Mouse (Mus musculus) kidney, adult 9 months (tissue): ENCODE results near the gene Ntm.

Source experiments
- DNase-seq: peaks from one replicate; pipeline ENCODE4 v3.0.0; 2022

Ntm gene

DNA sequence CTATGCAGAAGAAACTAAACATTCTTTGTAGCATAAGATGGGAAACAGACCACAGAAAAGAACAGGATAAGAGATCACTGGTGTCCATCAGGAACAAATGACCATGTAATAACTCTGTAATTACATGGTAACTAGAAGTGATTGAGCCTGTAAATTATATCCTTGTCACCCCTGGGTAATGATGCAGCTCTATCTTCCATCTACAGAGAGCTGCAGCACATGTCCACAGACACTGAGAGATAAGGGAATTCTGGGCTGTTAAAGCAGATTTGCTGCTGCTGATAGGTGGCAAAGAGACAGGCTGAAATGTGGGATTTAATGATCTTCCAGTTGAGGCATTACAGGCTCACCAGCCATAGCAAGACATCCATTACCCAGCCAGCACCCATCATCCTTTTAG, 677.8 kb downstream of the Ntm start:
- no peak for DNase-seq

DNA sequence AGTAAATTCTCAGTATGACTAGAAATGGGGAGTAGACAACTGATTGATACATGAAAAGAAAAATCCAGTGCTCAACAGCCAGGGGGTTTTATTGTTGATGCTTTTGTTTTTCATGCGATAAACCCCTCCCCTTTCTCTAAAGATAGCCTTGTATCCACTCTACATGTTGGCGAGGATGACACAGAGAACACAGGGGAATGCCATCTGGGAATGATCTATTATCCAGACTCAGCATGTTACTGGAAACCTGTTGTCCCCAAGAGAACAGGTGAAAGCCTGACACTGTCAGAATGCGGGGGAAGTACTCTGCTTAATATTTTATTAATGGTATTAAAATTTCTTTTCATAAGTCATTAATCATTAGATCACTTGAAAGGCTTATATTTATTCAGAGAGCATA, 690.1 kb downstream of the Ntm start:
- no peak for DNase-seq

DNA sequence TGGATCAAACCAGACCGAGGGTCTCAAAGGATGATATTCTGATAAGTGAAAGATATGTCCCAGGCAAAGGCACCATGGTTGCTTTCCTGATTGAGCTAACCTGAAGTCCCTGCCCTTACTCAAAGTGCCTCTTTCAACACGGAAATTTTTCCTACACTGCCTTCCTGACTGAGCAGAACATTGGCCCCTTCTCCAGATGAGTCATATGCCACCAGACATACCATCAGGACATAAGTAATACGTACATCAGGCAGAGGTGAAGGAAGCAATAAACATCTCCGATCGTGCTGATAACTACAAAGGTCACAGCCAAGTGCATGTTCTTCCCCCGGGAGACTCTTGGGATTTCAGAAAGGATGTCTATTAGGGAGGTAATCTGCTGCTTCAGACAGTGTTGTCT, 693.0 kb downstream of the Ntm start:
- no peak for DNase-seq

DNA sequence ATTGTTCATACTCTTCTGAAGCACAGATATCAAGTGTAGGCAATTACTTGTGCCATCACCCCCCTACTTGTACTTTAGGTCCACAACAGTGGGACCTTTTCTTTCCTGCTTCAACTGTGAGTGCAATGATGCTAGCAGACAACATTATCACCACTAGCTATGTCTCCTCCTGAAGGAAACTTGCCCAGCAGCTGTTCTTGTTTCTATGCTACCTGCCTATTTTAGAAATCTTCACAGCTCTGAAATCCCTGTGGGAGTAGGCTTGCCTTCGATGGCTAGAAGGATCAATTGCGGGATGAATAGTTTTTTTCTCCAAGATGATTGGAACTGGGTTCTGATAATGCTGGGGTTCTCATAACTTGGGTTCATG, 693.7 kb downstream of the Ntm start:
- no peak for DNase-seq

DNA sequence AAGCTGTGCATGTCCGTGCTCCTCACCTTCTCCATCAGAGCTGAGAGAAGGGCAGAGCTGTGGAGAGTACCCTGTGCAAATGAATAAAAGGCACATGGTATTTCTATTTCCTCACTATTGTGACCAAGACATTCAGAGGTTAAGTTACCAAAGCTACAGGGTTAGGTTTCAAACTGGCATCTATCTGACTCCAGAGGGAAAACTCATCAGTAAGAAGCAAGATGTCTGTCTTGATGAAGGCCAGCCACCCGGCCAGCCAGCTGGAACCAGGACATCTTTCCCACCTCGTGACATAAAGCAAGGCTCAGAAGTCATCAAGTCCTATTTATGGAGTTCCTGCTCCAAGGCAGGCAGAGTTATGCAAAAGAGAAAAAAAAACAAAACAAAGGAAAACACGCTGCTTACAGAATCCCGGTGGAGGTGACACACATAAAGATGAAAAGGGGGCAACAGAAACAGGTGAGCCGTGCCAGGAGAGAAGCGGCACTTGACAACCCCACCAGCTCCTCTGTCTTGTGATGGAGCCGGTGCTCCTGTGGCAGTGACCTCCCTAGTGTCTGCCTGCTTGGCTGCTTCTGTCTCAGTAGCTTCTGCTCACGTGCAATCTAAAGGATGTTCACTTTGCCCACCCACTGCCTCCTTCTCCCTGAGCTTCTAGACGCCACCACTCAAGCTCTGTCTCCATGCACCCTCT, 694.2 kb downstream of the Ntm start:
- no peak for DNase-seq

DNA sequence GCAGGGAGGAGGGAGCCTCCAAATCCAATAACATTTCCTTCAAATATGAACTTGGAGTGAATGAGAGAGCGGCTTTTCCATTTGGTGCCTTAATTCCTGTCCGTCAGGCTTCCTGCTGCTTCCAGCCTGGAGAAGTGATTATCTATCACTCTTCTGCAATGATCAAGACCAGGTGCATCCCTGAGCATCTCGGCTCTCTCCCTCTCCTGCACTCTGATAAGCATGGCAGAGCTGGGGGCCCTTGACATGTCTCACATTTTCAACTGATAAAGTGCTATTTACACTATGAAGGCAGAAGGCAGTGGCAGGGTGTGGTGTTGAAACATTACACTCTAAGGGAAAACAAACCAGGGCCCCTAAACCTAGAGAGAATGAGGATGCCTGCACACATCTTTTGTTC, 695.3 kb downstream of the Ntm start:
- DNase-seq: no peak

DNA sequence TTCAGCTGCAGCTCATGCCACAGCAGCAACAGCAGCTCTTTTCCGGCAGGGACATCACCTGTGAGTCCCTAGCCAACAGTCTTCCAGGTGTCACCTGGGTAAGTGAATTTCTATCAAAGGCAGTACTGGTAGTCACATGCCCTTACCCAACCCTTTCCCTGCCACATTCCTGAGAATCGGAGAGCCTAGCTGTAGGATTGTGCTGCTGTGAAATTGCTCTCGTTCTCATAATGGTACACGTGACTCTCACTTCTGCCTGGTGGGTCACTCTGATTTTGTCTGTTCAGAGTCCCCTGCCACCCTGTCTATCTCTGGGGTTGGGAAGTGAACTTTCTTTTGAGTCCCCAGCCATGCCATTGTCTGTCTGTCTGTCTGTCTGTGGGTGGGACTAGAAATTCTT, 697.8 kb downstream of the Ntm start:
- DNase-seq: no peak

DNA sequence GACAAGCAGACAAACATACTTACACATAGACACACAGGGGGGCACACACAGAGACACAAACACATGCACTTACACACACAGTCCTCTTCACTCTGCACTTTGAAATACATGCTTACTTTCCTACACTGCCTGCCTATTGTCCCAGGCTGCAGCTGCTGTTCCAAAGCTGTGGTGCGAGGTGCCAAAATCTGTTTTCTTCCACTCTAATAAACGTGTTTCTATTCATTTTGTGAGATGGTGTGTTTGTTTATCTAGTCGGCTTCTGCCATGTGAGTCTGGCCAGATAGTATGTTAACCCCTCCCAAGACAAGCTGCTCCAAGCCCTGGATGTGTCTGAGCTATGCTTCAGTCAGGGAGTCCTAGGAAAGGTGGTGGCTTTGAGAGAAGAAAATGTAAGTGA, 700.1 kb downstream of the Ntm start:
- no peak for DNase-seq

DNA sequence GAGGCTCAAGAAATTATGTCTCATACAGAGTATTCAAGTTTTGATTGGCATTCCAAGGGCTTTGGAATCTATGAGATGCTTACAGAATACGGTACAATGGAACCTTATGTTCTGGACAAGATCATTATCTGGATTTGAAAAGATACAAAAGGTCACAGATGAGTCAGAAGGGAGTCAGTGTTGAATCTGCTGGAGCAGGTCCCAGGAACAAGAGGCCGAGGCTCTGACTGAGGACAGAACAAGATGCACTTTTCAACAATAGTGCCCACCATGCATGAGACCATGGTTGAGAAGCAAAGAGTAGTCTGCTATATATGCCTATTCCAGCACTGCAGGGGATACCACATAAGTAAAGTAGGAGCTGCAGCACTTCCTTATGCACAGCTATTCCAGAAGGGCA, 710.1 kb downstream of the Ntm start:
- no peak for DNase-seq

DNA sequence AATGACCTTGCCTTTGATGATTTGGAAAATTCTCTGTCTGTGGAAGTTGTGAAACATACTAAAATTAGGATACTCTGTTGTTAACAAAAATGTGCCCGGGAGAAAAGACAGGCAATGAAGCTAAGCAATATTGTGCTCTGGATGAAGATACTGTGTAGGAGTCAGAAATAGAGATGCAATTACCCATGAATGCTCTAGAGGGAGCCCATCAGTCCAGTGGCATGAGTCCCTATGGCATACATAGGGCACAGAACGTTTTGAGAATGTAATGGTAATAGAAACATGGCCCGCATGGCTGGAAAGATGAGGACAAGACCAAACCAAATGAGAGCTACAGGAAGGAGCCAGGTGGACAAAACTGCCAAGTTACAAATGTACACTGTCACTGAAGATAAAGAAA, 712.1 kb downstream of the Ntm start:
- DNase-seq: no peak

DNA sequence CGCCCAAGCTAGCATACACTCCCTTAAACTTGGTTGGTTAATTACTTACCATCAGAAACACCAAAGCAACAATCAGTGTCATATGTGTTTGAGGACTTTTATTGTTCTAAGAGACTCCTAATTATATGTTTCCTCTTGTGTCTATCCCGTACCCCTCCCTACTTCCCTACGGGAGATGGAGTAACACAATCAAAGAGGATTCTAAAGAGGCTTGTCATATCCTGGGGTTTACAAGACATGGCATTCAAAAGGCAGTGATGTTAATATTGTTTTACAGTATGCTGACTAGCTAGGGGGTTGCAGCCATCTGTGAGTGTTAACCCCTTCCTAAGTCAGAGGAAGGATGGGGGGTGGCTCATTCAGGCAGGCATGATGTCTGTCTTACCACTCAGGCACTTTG, 715.1 kb downstream of the Ntm start:
- DNase-seq: no peak

DNA sequence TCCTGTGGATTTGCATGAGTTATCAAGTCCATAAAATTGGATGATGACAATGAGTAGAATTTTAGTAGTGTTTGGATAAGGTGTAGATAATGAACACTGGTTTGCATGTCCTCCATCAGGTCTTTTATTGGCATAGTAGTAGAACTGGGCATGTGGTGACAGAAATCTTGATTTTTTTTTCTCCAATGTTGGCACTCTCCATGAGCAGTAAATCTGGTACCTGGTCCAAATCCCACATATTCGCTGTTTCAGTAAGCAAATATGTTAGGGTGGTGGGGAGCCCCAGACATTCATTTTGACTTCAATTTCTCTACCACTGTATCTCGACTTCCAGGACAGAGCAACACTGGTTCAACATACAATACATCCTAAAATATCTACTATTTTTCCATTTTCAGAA, 718.9 kb downstream of the Ntm start:
- DNase-seq: no peak

DNA sequence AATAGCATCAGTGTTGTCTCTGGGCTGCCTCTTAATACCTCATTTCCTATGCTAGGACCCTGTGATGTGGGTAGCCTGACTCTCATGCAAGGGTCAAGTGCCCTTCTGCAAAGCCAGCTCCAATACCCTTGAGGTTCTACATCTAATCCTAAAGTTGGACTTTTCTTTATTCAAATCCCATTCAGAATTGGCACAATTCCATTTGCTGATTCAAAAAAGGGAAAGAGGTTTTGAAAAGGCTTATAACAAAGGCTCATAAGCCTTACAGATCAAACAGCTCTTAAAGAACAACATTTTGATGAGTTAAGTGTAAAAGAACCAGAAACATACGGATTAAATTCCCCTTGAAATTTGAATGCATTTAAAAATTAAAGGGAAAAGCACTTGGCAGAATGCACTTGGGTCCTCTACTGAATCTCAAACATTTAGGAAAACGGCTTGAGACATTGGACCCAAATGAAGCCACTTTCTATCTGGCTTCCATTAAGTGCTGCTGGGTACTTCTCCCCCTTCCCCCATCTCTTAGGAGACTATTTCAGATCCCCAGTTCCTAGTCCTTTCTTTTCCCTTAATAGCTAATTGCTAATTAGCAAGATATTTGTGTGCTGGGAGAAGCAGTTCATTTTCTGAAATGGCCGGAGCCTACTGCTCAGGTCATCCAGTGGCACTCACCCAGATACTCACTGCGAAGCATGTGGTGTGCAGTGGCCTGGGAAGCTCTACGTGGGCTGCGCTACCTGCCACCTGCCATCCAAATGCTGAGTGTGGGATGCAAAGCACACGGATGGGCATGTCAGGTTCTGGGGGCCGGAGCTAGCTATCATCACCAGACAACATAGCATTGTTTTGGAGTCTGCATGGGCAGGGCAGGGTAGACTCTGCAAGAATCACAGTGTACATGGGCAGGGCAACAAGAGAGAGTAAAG, 720.2 kb downstream of the Ntm start:
- no peak for DNase-seq

DNA sequence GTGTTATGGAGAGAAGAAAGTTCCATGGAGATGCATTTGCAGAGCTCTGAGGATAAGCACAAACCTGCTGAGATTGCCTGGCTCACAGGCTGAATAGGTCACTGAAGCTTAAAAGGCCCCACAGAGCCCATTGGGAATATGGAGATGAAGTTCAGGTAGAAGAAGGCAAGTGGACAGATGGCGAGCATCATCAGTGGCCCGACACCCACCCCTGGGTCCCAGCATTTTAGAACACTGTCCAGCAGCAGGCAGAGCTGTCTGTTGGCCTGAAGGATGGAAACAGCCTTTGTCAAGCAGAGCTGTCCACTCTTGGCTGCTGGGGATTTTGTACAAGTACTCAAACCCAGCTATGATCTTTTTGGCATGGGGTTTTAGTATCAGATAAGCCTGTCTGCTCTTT, 722.1 kb downstream of the Ntm start:
- no peak for DNase-seq

DNA sequence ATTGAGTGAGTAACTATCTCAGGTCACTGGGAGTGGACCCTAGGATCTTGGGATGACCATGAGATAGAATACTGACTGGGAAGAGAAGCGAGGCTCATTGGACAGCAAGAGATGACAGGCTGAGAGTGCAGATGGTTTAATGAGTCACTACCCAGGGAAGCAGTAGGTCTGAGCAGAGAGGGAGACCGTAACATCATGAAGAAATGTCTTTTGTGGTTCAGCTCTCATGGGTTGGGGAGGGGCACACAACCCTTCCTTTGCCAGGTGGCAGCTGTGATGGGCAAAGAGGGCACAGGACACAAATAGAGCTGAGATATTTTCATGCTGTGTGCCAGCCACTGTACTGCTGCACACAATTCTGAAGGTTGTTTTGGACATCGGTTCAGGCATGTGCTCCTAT, 724.0 kb downstream of the Ntm start:
- no peak for DNase-seq

DNA sequence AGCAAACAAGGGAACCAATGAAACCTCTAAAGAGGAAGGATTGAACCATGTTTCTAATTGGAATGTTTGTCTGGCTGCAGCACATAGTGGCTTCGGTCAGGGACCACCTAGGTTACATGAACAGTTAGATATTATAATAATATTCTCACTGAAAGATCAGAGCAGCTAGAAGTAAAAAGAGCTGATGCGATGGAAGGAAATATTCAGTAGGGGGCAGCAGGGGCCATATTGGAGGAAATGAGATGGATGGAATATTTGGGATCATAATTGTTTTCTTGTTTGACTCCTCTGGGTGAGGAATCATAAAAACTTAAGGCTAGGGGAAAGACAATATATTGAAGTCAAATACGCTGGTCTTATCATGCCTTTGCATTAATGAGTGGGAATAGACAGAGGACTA, 726.2 kb downstream of the Ntm start:
- no peak for DNase-seq

DNA sequence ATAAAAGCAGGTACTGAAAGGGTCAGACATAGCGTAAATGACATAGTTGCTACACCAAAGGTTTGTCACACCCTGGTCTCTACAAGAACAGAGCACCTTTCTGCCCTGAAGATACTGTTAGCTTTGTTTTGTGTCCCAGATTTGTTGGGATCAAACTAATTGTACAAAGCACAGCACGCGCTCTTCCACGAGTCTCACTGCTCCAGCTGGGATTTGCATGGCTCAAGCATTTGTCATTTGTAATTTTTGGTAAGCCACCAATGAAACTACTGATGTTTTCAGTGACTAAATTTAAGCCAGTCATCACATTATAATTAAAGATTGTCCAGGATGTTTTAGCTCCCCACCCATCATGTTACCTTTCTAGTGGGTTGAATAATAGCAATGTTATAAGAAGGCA, 735.2 kb downstream of the Ntm start:
- DNase-seq: no peak

DNA sequence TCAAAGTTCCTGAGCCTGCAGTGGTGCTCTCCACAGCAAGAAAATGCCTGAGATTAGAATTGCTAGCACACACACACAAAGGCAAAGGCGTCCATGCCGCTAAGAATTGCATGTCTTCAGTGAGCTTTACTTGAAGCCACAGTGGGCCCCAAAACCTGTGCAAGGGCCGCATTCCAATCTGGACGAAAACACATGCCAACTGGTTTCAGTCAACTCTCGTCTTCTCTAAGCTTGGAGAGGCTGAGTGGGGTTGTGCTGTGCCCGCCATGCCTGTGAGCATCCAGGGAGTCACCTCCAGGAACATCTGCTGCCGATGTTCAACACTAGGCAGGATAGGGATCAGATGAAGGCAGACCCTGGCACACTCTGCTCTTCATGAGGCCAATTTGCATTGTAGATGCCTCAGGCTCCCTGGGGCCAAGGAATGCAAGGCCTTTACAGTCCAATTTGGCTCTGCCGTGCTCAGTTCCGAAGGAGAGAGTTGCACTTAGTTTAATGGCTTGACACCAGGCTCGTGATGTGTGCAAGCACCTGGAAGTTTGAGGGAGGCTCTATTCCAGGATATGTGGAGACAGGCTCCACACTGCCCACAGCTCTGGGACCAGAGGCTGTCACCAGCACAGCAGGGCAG, 739.9 kb downstream of the Ntm start:
- DNase-seq: no peak

DNA sequence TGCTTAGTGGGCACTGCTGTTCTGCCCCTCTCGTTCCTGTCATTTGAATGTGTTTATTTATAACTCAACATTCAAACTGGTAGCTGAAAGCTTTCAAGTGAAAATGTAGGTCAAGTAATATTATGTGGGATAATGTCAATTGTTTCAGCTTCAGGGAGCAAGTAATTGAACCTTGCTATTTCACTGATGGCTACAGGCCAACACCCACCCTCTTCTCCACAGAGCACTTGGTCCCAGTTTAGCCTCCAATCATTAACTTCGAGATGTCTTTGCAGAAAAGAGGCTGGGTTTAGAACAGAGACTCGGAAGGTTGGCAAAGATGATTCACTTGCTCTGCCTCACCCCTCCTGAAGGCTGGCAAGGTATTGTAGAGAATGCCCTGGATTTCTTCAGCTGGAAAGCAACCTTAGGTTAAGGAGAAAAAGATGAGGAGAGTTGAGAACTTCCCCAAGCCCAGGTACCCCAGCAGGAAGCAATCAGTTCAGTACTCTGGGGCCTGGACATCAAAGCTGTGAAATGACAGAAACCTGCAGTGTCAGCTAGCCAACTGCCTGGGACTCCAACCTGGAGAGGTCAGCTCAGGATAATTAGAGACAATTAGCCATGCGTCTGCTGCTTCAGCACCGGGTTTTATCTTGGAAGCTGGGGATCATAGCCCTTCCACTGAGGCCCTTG, 741.9 kb downstream of the Ntm start:
- peak; percentile 20 for DNase-seq

DNA sequence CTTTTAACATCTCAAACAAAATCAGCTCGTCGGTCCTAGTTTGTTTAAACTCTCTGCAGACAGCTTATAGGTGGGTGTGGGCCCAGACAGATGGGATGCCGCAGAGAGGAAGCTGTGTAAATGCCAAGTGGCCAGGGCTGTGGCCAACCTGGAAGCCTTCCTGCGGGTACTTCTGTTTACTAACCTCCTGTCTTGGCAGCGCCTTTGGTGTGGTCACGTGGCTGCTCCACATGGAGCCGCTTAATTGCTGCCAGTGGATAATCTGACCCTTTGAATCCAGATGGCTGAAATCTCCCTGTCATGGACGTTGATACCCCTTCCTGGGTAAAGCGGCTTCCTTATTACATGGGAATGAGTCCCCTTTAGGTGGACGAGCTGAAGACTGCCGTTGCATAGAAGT, 742.4 kb downstream of the Ntm start:
- no peak for DNase-seq

DNA sequence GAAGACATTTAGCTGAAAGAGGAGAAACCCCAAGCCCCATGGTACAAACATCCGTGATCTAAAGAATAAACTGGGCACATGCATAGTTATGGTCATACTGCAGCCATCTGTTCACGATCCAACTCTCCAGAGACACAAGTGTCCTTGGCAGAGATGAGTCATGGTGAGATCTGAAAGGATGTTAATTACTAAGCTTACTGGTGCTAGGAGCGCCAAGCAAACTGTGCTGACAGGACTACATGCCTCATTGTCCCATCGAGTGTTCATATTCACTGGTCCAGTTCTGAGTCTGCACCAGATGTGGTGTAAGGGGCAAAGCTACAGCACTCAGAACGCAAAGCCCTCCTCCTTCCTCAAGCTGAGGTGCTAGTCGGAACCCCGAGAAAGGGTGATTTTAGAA, 745.0 kb downstream of the Ntm start:
- no peak for DNase-seq

DNA sequence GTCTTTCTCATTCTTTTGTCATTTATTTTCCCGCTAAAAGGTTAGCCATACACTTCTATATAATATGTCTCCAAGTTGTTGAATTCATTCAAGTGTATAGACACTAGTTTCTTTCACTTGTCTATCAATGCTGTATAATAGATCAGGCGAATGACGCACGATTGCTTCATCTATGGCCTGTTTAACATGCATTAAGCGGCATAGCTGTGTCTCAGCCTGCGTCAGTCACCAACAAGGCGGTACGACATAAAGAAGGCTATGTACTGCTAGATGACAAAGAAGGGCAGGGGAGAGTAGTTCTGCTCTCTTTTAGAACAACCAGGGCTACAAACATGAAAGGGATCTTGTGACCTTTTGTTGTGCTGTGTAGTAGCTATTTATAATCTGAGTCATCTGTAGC, 746.4 kb downstream of the Ntm start:
- no peak for DNase-seq

DNA sequence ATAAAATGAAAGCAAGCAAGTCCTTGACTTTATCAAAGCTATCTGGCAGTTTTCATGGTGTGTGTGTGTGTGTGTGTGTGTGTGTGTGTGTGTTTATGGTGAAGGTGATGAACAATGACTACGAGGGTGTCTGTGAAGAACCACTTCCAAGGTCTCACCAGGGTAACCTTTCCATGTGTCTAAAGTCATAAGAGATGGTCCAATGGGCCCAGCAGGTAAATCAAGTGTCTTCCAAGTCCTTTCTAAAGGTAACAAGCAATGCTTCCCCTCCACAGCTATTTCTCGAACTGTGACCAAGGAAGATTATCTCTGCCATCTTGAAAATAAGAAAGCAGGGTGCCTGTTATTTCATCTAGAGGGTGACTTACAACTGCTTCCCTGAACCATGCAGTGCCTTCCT, 747.1 kb downstream of the Ntm start:
- no peak for DNase-seq

DNA sequence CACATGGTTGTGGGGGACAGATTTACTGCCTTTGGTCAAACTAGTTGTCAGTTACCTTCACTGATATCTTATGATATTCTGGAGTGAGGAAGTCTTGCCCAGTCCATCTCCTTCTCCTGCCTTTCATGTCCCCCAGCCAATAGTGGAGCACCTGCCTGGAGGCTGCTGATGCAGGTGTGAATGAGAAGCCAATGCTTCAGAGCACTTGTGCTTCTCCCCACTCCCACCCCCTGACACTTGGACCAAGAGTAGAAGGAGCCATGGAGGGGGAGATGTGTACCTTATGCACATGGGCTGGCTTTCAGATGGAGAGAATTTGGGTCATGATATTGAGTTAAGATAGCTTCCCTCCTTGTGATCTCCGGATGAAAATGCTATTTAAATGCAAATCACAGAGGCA, 747.7 kb downstream of the Ntm start:
- DNase-seq: no peak
